Mouse (Mus musculus): Measurements from ENCODE around the gene Hoxc8.

DNA sequence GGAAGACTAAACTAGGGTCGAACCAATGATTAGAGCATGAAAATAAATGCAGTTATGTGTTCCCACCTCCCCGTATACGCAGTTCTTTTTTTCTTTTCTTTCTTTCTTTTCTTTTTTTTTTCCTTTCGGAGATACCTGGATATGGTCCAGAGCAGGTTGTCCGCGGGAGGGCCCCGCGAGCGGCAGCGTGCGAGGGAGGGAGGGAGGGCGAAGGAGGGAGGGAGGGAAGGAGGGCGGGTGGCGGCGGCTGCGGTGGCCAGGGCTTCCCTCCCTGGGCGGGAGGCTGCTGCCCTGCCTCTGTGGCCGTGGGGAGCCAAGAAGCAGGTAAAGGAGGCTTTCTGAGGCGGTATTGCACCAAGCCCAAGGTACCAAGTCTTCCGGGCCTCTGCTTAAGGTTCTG, 14.2 kb upstream of the Hoxc8 start, which contains the start of gene Hoxc9:
- TF ChIP-seq CTCF (IDR thresholded peaks at IDR 0.05; ENCODE audit: control insufficient read depth, insufficient read depth, insufficient replicate concordance, low read depth, low read length) (no peak), POLR2A (IDR thresholded peaks at IDR 0.05; ENCODE audit: control insufficient read depth, low read depth, low read length) (no peak)

All from testis, adult 2 months (tissue).